Mouse (Mus musculus) cerebellum, postnatal 25 days (tissue): ENCODE results near the gene Styxl1.

Experiments
- DNase-seq, 2 experiments: peaks; one replicate each; pipeline ENCODE4 v3.0.0; 2021; ENCODE audit warnings: mixed read lengths in 2 of 2

Gene Styxl1

DNA sequence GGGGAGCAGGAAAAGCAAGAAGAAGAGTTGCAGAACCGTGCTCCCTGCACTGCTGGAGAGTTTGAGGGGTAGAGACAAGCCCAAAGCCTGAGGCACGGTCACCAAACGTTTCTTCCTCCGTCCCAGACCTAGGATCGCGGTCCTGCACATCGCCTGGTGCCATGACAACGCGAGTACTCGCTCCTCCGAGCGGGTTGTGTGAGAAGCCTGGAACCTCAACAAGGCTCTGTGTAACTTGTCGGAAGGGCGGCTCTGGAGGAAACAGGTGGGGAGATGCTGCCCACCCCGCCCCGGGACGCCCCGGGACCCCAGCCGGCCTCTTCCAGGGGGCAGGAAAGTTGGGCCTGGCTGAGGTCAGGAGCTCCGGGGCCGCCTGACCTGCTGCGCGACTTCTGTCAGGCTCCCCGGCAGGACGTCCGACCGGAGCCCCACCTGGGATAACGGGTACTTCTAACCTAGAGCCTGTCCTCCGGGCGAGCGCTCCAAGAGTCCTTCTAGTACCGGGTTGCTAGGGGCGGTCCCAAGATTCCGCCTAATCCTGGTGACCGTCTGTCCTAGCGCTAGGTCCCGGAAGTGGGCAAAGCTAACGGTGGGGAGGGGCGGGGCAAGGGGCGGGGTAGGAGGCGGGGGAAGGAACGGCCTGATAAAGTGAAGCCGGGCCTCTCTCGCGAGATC is at the start of gene Styxl1:
TSS of gene Styxl1 (minus strand) at position 590 of the 675 bp plus-strand sequence.
- no peak for DNase-seq

DNA sequence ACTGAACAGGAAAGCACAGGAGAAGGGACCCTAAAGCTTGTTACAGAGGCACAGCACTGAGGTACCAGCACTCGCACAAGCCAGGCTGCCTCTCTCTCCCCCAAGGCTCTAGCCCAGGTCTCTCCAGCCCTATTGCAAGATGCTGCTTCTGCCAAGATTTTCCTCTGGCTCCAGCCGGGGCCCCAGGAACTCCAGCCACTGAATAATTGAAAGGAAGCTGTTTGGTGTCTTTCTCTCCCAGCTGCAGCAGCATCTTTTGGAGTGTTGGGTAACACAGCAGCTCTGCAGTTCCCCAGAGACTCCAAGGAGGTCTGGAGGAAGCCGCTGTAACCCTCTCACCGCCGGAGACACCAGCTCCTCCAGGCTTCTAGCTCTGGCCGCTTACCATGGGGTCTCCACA is 48.0 kb upstream of the Styxl1 start:
- no peak for DNase-seq

DNA sequence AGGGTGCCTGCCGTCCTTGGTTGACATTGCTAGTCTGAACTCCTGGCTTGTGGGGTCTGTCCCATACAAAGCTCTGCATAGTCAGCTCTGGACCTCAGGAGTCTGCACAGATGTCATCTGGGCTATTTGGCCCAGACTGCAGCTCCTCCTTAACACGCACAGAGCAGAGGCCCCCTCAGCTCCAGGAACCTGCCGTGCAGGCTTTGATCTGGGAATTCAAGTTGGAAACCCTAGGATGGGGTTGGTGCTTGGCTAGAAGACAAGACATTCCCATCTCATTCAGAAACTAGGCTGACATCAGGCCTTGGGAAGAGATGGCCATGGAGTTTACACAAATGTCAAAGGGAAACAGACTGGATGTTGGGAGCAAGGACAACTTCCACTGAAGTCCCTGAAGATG is 46.3 kb upstream of the Styxl1 start:
- DNase-seq = no peak

DNA sequence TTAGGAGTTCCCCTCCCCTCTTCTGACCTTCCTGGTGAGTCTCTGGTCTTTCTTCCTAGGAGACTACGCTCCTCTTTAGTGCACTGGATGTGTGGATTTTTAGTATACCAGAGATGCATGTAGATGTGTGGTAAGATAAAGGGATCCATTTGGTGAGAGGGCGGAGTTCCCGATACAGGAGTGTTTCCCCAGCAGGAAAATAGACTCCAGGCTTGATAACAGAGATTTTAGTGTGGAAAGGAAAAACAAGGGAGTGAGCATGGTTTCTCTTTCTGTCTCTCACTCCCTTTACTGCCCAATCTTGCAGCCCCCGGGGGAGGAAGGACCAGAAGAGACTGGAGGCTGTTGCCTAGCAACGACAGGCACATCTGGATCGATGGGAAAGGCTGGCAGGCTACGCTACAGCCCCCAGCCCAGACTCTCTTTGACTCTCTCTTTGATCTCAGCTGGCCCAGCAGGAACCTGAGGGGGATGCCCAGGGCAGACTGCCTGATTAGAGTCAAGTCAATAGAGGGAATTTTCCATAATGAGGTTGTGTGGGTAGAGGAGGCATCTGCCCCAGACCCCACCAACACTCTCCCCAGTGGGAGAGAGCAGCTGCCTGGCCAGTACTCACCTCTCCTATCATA is 44.2 kb upstream of the Styxl1 start:
- no peak for DNase-seq

DNA sequence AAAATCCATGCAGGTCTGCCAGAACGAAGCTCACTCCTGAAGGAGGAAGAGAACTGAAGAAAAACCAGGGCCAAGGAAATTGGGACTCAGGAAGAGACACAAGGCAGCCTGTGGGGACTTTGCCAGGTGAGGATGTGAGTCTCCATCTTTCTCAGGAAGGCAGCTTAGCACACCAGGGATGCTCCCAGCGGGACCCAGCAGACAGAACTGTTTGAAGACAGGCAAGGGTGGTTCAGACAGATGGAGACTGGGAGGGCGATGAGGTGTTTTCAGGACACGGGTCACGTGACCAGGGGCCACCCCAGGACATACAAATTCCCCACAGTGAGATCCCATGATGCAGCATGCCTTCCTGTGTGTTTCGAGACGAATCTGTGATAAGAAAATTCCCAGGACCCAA is 40.3 kb upstream of the Styxl1 start:
- DNase-seq = peak; percentile 91

DNA sequence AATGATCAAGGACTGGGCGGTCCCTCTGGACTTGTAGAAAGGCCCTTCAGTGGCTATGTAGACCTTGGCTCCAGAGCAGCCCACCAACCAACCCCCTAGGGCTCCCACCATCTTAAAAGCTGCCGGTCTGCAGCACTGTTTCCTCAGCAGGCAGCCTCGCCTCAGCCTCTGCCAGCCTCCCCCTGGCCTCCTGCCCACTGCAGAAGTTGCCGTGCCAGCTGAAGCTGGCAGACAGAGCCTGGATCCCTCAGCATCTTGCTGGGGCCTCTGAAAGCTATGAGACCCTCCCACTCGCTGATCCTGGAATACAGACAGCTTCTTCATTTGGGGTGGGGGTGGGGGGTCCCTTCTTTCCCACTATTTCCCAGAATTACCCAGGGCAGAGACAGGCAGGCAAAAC is 34.8 kb upstream of the Styxl1 start:
- DNase-seq = peak; percentile 91 to 95

DNA sequence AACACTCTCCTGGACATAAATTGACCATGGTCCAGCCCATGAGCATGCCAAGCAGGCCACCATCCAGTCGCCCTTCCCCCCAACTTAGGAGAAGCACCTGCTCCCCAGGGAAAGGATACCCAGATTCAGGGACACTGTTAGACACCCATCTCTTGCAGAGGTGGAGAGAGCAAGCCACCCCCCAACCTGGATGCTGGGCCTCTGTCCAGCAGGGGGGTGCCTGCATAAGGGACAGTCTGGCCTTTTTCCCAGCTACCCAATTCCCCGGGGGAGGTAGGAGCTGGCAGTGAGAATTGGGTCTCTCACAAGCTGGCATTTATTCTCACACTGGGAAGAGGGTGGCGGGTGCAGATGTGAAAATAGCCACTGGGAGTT is 29.1 kb upstream of the Styxl1 start:
- peak; percentile 58 to 66 for DNase-seq

DNA sequence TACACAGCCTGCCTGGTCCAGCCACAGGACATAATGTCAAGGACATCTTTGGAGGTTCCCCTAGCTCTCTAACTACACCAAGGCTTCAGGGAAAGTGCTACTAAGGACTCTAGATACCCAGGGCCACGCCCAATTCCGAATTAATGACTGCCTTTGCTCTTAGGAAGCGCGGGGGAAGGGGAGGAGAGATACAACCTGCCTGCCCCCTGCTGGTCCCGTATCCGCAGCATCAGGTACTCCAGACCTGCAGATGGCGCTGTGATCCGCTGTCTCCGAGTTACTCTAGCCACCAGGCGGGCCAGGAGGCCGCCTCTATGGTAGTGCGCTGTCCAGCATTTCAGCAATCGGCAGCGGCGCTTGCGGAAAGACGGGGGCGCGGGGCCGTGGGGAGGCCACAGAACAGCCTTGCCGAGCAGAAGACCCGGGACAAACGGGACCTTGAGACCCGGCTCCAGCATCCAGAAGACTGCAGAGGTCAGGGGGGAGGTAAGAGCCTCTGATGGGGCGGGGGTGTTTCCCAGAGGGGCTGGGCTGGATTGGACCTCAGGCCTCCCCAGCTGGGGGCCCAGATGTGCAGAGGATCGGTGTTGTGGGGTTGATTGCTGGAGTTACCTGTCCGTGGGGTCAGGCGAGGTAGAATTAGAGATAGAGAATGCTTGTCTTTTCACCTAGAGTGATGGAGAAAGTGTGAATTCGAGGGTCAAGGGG is 28.5 kb upstream of the Styxl1 start, which contains the start of gene Srrm3:
TSS of gene Srrm3 (plus strand) at position 336 of the 708 bp plus-strand sequence.
- DNase-seq = peak; percentile 96 to 98

DNA sequence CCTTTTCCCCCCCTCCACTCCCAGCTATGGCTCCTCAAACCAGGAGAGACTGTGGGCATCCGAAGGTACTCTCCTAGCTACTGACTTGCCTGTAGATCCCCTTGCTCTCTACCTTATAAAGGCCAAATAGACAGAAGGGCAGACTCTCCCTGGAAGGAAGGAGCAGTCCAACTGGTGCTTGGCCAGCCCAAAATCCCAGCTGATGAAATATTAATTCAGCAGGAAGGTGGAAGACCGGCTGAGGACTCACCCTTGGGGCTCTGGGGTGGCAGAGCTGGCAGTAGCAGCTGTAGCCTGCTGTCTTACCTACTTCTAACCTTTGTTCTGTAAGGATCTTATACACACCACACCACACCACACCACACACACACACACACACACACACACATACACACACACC is 26.6 kb upstream of the Styxl1 start:
- DNase-seq = peak; percentile 40 to 51

DNA sequence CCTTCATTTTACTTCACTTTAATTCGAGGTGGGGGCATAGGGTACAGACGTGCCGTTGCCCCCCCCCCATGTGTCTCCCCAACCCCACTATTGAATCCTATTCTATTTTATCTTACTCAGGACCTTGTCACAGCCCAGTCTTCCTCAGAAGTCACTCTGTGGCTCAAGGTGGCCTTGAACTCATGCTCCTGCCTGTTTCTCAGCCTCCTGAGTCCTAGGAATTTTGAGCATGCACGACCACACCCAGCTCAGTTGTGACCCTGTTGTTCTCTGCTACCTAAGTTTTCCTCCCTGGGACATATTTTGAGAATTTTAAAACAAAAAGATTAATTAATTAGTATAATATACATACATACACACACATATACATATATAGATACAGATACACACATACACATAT is 25.5 kb upstream of the Styxl1 start:
- DNase-seq = no peak

DNA sequence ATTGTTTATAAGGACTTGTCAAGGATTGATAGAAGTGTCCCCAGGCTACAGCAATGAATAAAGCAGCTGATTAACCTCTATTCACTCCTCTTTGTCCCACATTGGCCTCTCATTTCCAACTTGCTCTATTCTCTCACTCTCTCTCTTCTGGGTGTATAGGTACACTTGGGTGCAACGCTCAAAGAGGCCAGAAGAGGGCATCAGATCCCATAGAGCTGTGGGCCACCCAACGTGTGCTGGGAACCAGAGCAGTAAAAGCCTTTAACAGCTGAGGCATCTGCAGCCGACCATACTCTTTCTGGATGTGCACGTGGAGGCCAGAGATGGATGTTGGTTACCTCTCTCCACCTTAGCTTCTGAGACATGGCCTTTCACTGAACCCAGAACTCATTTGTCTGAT is 24.9 kb upstream of the Styxl1 start:
- DNase-seq = peak in 1 of 2 experiments; percentile 47

DNA sequence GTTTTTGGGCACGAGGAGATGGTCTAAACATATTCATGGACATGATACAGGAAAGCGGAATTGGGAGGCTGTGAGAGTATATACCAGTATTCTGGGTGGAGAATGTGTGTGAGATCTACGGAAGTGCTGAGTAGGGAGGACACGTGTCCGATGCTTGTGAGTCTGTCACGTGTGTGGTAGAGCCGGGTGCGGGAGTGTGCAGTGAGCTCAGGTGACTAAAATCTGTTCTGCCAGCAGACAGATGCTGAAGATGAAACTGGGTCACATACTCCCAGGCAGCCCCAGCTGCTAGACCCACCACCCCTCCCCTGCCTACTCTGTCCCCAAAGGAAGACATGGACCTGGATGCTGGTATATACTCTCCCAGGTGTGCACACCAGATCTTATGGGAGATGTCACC is 24.5 kb upstream of the Styxl1 start:
- DNase-seq = no peak

DNA sequence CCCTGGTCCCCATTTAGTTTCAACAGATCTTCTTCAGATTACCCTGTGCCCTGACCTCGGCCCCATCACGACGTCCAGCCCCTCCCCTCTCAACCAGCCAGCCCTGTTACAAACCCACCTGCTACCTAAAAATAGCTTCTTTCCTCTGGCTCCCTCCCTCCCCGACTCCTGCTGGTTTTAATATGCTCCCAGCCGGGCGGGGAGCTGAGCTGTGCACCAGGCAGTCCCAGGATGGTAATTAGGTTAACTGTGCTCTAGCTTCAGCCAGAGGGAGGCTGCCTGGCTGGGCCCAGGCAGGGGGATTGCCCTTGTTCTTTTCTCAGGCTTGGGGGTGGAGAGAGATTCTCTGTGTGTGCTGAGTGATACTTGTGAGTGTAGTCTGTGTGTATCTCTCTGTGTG is 22.7 kb upstream of the Styxl1 start:
- DNase-seq = peak; percentile 59 to 65

DNA sequence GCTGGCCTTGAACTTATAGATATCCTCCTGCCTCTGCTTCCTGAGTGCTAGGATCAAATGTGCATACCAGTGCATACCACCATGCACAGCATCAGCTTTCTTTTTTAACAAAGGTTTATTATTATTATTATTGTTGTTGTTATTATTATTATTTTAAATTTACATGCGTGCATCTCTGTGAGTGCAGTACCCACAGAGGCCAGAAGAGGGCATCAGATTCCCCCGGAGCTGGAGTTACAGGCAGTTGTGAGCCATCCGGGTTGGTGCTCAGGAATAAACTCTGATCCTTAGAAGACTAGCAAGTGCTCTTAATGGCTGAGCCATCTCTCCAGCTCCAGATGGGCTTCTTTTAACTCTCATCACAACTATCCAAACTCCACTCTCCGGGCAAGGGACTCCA is 21.6 kb upstream of the Styxl1 start:
- DNase-seq = peak; percentile 54 to 64

DNA sequence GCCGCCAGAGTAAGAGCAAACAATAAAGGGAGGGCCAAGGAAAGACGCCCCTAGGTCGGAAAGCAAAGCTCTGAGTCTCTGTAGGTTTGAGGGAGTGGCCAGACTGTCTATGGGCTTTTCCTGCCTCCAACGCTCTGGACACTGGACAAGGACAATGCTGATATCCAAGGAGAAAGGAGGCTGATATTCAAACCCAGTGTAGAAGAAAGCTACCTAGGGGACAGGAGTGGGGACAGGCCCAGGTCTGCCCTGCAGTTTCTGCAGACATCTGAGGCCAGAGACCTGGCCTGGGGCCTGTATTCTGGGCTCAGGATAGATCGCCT is 16.6 kb upstream of the Styxl1 start:
- DNase-seq = no peak

DNA sequence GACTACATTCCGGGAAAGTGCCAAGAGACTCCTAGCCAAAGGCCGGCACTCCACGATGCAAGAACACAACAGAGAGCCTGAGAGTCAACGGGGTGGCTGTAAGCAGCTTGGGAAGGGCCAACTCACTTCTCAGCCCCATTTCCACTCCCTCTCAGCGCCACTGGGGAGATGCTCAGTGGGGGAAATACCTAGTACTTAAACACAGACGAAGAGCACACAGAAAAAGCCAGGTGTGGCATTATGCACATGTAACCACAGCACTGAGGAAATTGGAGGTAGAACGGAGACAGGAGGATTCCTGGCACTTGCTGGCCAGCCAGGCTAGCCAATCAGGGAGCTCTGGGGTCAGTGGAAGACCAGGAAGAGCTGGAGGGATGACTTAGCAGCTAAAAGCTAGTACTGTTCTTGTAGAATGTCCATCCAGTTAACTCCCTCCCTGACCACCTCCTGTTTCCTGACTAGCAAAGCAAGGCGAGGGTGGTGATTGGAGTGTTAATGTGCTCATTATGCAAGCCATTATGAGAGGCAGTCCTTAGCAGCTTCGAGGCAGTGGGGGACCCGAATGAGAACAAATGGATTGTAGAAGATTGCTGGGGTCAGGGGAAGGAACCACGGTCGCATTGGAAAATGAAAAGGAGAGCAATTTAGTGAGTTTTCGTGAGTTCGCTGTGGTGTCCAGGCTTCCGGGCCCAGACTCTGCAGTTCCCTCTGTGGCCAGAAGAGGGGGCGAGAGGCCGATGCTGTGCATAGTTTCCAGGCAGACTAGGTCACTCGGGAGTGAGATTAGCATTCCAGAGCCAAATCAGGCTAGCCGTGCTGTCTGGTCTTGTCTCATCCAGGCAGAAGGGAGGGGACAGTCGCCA is 16.0 kb upstream of the Styxl1 start:
- peak; percentile 96 for DNase-seq

DNA sequence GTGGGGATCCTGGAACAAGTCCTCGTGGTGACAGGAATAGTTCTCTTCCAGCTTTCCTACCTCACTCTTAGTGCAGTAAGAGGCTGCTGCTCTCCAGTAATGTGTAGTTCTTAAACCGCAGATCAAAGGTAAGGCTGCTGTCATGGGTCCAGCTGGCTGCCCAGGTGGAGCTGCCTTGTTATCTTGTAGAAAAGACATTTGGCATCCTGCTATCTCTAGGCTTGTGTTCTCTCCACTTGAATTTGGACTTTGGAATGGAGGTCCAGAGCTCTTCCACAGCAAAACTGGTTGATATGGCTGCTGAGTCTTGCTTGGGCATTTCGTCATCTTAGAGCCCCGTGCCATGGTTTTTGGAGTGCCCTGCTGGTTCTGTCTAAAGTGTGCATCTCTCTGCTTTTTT is 4.7 kb upstream of the Styxl1 start:
- no peak for DNase-seq

DNA sequence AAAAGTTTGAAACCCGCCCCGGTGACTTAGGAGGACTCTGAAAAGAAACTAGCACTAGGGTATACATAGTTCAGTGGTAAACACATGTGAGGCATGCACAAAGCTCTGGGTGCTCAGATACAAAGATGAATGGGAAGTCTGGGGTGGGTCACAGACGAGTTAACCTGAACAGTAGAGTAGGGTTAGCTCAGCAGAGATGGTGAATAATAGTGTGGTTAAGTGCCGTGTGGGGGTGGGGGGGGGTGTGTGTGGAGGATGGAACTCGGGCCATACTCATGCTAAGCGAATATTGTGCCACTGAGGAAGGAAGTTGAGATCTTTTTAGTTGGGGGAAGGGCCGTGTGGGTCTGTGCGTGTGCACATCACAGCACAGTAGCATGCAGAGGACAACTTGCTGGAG is 2.1 kb upstream of the Styxl1 start:
- no peak for DNase-seq

DNA sequence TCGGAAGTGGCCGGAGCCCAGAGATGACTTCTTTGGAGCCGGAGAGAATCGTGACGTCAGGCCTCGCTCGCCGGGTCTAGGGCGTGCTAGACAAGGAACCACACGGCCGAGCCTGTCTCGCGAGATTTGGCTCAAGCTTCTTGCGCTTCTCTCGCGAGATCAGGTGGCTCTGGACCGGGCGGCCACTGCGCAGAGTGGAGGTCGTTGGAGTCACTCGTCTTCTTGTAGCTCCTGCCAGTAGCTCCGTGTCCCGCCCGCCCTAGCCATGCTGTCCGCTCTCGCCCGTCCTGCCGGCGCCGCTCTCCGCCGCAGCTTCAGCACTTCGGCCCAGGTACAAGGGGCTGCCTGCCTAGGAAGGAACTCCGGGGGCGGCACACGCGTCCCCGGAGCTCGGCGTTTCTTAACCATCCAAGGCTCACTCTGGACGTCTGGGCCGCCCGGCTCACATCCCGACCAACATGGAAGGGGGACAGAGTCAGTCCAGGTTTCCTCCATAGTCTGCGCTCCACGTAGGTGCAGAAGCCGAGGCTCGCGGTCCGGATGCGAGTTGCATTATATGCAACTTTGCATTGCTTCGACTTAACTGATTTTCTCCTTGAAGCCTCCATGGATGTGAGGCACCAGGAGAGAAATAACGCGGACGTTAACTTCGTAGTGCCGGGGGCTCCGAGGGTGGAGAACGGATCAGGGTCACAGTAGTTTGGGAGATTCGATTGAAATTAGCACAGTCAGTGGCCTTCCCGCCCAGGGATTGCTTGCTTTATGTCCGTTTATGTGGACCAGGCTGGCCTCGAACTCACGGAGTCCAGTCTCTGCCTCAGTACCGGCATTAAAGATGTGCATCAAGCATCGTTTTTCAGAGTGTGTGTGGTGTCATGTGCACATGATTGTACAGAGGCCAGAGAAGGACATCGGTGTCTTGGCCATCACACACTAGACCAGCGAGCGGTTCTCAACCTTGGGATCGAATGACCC is 573 bp upstream of the Styxl1 start, which contains the start of gene Mdh2:
TSS of gene Mdh2 (plus strand) at position 10 of the 975 bp plus-strand sequence.
- peak; percentile 98 to 100 for DNase-seq

DNA sequence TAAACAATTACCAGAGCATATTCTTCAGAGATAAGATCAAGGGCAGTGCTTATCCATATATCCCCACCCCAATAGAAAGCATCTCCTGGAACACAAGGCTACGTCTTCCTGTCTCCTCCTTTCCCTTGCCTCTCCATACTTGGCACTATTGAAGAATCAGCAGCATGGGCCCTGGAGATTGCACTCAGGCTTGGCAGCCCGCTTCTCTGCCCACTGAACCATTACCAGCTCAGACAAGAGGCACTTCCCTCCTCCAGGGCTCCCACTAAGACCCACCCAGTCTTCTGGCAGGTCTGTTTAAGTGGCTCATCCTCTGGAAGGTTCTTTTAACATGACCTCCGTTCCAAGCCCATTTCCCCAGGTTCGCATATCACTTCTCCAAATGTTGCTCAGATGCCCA is 1.6 kb downstream of the Styxl1 start:
- DNase-seq = no peak

DNA sequence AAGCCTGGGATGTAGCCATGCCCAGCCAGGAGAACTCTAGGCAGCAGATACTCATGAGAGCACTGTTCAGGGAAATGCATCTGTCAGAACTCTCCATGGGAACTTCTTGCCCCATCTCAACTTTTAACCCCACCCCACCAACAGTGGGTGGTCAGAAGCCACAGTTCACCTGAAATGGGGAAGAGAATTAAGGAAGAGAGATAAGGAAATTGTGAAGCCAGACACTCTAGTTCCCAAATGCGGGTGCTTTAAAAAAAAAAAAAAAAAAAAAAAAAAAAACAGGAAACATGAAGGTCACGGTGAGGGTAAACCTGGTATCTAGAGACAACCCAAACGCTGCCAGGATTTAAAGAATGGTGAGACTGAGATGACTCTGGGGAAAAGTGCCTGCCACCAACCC is 5.7 kb downstream of the Styxl1 start:
- no peak for DNase-seq

DNA sequence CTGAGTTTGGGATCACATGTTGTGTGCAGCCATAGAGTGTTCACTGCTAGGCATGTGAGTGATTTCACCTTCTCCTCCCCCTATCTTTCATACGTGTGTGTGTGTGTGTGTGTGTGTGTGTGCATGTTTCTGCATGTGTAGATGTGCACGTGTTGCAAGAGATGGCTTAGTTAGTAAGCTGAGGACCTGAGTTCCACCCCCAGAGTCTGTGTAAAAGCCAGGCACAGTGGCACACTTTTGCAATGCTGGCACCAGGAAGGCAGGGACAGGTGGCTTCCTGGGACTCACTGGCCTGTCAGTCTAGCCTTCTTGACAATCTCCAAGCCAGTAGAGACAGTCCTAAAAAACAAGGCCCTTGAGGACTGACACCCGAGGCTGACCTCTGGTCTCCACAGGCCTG is 13.2 kb downstream of the Styxl1 start:
- no peak for DNase-seq
